8 mouse cellular contexts compared by ENCODE assay signal in genomic region chr11:95666529-95667149, GRCm38 (mm10). TPM values are rescaled to one million over a fixed set of nuclear protein-coding genes. Genes with fewer than 3 reads are reported as not detected.
A peak's percentile ranks its signal among the peaks of the same experiment; 100 is the strongest.
DNase-seq lines count a peak whose midpoint lies in the region; ATAC-seq and TF ChIP-seq lines count a peak whose summit lies in the region.

TSS of gene Phb (plus strand) at chr11:95666957.

- TF ChIP-seq EP300 in ES-Bruce4 (IDR thresholded peaks at IDR 0.05; ENCODE audit: insufficient read depth, low read depth, low read length): no peak
- peak; percentile 69; the same call in 1 of the 2 replicates for TF ChIP-seq EP300 in liver, postnatal 0 days (IDR thresholded peaks at IDR 0.05; ENCODE audit: low read depth)

- peak within 1 kb of the TSS; percentile 59 for H3K27ac ChIP-seq in ES-Bruce4 (ENCODE audit: insufficient read depth, low read length)
- H3K27ac ChIP-seq in forebrain, embryonic 13.5 days: no peak within 1 kb of the TSS
- H3K27ac ChIP-seq in liver, postnatal 0 days (ENCODE audit: low read depth): peak within 1 kb of the TSS; percentile 94
- no peak within 1 kb of the TSS for H3K27ac ChIP-seq in neural tube, embryonic 14.5 days (ENCODE audit: low read depth, low read length)

- H3K4me1 ChIP-seq in ES-Bruce4 (ENCODE audit: control insufficient read depth, insufficient read depth, low read length): peaks cover 1% of the 10 kb centered on the region
- peaks cover 8% of the 10 kb centered on the region for H3K4me1 ChIP-seq in forebrain, embryonic 13.5 days
- peaks cover 10% of the 10 kb centered on the region for H3K4me1 ChIP-seq in liver, postnatal 0 days (ENCODE audit: insufficient read depth)
- H3K4me1 ChIP-seq in neural tube, embryonic 14.5 days (ENCODE audit: control insufficient read depth, insufficient read depth, low read length): peaks cover 7% of the 10 kb centered on the region; the same call in 1 of the 2 replicates

- peak; percentile 99 for ATAC-seq in cerebellum, adult (ENCODE audit: insufficient number of reproducible peaks, low FRiP score, low TSS enrichment)
- peak; percentile 98 for ATAC-seq in forebrain, embryonic 13.5 days
- ATAC-seq in liver, postnatal 0 days: peak; percentile 96
- ATAC-seq in neural tube, embryonic 14.5 days (ENCODE audit: low read depth): peak; percentile 96

- H3K9me3 ChIP-seq in ES-Bruce4 (replicated peaks; ENCODE audit: control insufficient read depth, insufficient read depth, low read length, poor library complexity, severe bottlenecking): no peaks in the 10 kb centered on the region
- no peaks in the 10 kb centered on the region for H3K9me3 ChIP-seq in forebrain, embryonic 13.5 days (replicated peaks)
- H3K9me3 ChIP-seq in liver, postnatal 0 days (ENCODE audit: low read length): no peaks in the 10 kb centered on the region
- no peaks in the 10 kb centered on the region for H3K9me3 ChIP-seq in neural tube, embryonic 14.5 days (ENCODE audit: control insufficient read depth, low read length)

- 2% methylated on average over 25 of the region's 25 CpGs for WGBS in forebrain, embryonic 13.5 days
- under 1% methylated on average over 25 of the region's 25 CpGs for WGBS in large intestine, adult 2 months
- under 1% methylated on average over 25 of the region's 25 CpGs for WGBS in liver, postnatal 0 days (ENCODE audit: insufficient replicate concordance)
- 1% methylated on average over 25 of the region's 25 CpGs for WGBS in neural tube, embryonic 14.5 days

- H3K36me3 ChIP-seq in ES-Bruce4 (ENCODE audit: control insufficient read depth, insufficient read depth, low read length, poor library complexity, severe bottlenecking): peaks cover 33% of the 10 kb centered on the region
- peaks cover 27% of the 10 kb centered on the region for H3K36me3 ChIP-seq in forebrain, embryonic 13.5 days (ENCODE audit: poor library complexity, severe bottlenecking)
- H3K36me3 ChIP-seq in liver, postnatal 0 days (replicated peaks; ENCODE audit: insufficient read depth, low read length): peaks cover 17% of the 10 kb centered on the region; the same call in 1 of the 2 replicates
- H3K36me3 ChIP-seq in neural tube, embryonic 14.5 days (ENCODE audit: control insufficient read depth, insufficient read depth, low read length): peaks cover 9% of the 10 kb centered on the region

- TF ChIP-seq POLR2A in ES-Bruce4 (IDR thresholded peaks at IDR 0.05; ENCODE audit: insufficient read depth, low read length): peak; percentile 89

- H3K4me2 ChIP-seq in forebrain, embryonic 13.5 days: peak within 1 kb of the TSS; percentile 93
- peak within 1 kb of the TSS; percentile 93 for H3K4me2 ChIP-seq in liver, postnatal 0 days (ENCODE audit: low read depth, low read length)
- peak within 1 kb of the TSS; percentile 95 for H3K4me2 ChIP-seq in neural tube, embryonic 14.5 days (ENCODE audit: low read depth, low read length)

- H3K27me3 ChIP-seq in ES-Bruce4 (ENCODE audit: control insufficient read depth, insufficient read depth, low read length, poor library complexity, severe bottlenecking): no peaks in the 10 kb centered on the region
- H3K27me3 ChIP-seq in forebrain, embryonic 13.5 days: no peaks in the 10 kb centered on the region
- no peaks in the 10 kb centered on the region for H3K27me3 ChIP-seq in liver, postnatal 0 days (ENCODE audit: insufficient read depth, low read length)
- H3K27me3 ChIP-seq in neural tube, embryonic 14.5 days (ENCODE audit: control insufficient read depth, insufficient read depth, low read length): no peaks in the 10 kb centered on the region

- H3K4me3 ChIP-seq in ES-Bruce4 (ENCODE audit: low read depth, low read length): peak within 1 kb of the TSS; percentile 99
- peak within 1 kb of the TSS; percentile 77 for H3K4me3 ChIP-seq in forebrain, embryonic 13.5 days
- H3K4me3 ChIP-seq in liver, postnatal 0 days (ENCODE audit: low read depth, low read length): peak within 1 kb of the TSS; percentile 67
- H3K4me3 ChIP-seq in neural tube, embryonic 14.5 days (ENCODE audit: low read depth, low read length): peak within 1 kb of the TSS; percentile 77

- DNase-seq in heart, postnatal 10 days: peak; percentile 96 to 97
- DNase-seq in large intestine, adult 2 months (ENCODE audit: low read depth, low spot score): peak; percentile 99
- DNase-seq in liver, postnatal 0 days: peak; percentile 94
- peak; percentile 92 for DNase-seq in testis, postnatal 10 days (ENCODE audit: low spot score)

- TF ChIP-seq CTCF in ES-Bruce4 (IDR thresholded peaks at IDR 0.05; ENCODE audit: low read depth, low read length): no peak
- no peak for TF ChIP-seq CTCF in liver, postnatal 0 days (IDR thresholded peaks at IDR 0.05; ENCODE audit: low read depth)

- intact Hi-C loops in heart, postnatal 10 days (cut with DNase I): no loop called here

- H3K9ac ChIP-seq in ES-Bruce4 (ENCODE audit: low read depth, poor library complexity, severe bottlenecking): peak within 1 kb of the TSS; percentile 81
- H3K9ac ChIP-seq in forebrain, embryonic 13.5 days: peak within 1 kb of the TSS; percentile 78
- H3K9ac ChIP-seq in liver, postnatal 0 days (replicated peaks): peak within 1 kb of the TSS; percentile 66
- H3K9ac ChIP-seq in neural tube, embryonic 14.5 days (replicated peaks; ENCODE audit: low read depth, low read length): peak within 1 kb of the TSS; percentile 63

RNA-seq across cellular contexts. Expression of gene Phb, which starts in this region (rescaled TPM):
- polyA plus RNA-seq in ES-Bruce4 (2011; ENCODE audit: insufficient read depth, insufficient read length, low read depth, missing spikeins): 255 and 274 TPM in 2 replicates
- polyA plus RNA-seq in forebrain, embryonic 13.5 days (2015; fragmentation: Nextera tagmentation; extraction: Ambion mirVana): 187 and 188 TPM in 2 replicates
- 100 to 1,000 TPM; 337 to 343 TPM for total RNA-seq in heart, postnatal 10 days (2021)
- 135 and 148 TPM in 2 replicates for polyA plus RNA-seq in large intestine, adult 2 months (2012; rRNA removed)
- polyA plus RNA-seq in liver, postnatal 0 days (2015; fragmentation: Nextera tagmentation; extraction: Ambion mirVana): 236 and 246 TPM in 2 replicates
- polyA plus RNA-seq in neural tube, embryonic 14.5 days (2014; fragmentation: Nextera tagmentation; extraction: Ambion mirVana): 183 and 185 TPM in 2 replicates

Comparison
In these comparisons a context has a peak if more than half of its experiments do, and no peak if none do; other contexts are left out.
1. H3K27ac ChIP-seq: peak in ES-Bruce4 (single experiment) and liver, postnatal 0 days (single experiment); none in forebrain, embryonic 13.5 days (single experiment) and neural tube, embryonic 14.5 days (single experiment).
2. Peak in every context shown above with its lines, with median percentiles within 50 percentile points of each other: H3K4me3 ChIP-seq, H3K9ac ChIP-seq, ATAC-seq, H3K4me2 ChIP-seq and DNase-seq.